Mouse (Mus musculus): ENCODE measurements around the gene Ccdc187. TPM values are rescaled to one million over a fixed set of nuclear protein-coding genes. Genes with fewer than 3 reads are reported as not detected.
A peak's percentile ranks its signal among the peaks of the same experiment; 100 is the strongest.

Gene Ccdc187
- polyA plus RNA-seq, 1 experiment: not detected

GRCm38 (mm10) chr2:26234253-26234652 lies 60.1 kb downstream of the Ccdc187 start:
- H3K4me1 ChIP-seq: peaks cover 39% of the 10 kb centered on the region
- no peak overlapping the region for H3K4me3 ChIP-seq (replicated peaks)
- peaks cover 10% of the 10 kb centered on the region for H3K36me3 ChIP-seq (replicated peaks; ENCODE audit: low read length)
- H3K27me3 ChIP-seq (replicated peaks): no peaks in the 10 kb centered on the region
- H3K9me3 ChIP-seq: no peaks in the 10 kb centered on the region
- TF ChIP-seq GATA1 (IDR thresholded peaks at IDR 0.05; ENCODE audit: borderline replicate concordance, low read length) (no peak), FLI1 (IDR thresholded peaks at IDR 0.05; ENCODE audit: low read length) (no peak)

GRCm38 (mm10) chr2:26231366-26231765 lies 63.0 kb downstream of the Ccdc187 start:
- no peaks in the 10 kb centered on the region for H3K27me3 ChIP-seq (replicated peaks)
- peak overlapping the region; percentile 13 for H3K4me3 ChIP-seq (replicated peaks)
- H3K4me1 ChIP-seq: peaks cover 33% of the 10 kb centered on the region
- peaks cover 23% of the 10 kb centered on the region for H3K36me3 ChIP-seq (replicated peaks; ENCODE audit: low read length)
- no peak for TF ChIP-seq FLI1 (IDR thresholded peaks at IDR 0.05; ENCODE audit: low read length)
- no peak for TF ChIP-seq GATA1 (IDR thresholded peaks at IDR 0.05; ENCODE audit: borderline replicate concordance, low read length)
- no peaks in the 10 kb centered on the region for H3K9me3 ChIP-seq

- Histone ChIP-seq H3K9me3 (no peaks in the 10 kb centered on the region), H3K27me3 (replicated peaks) (no peaks in the 10 kb centered on the region)
- TF ChIP-seq FLI1 (IDR thresholded peaks at IDR 0.05; ENCODE audit: low read length) (no peak), GATA1 (IDR thresholded peaks at IDR 0.05; ENCODE audit: borderline replicate concordance, low read length) (no peak)
Measured at GRCm38 (mm10) chr2:26230253-26230652, 64.1 kb downstream of the Ccdc187 start.

GRCm38 (mm10) chr2:26227788-26228187 lies 66.6 kb downstream of the Ccdc187 start:
- Histone ChIP-seq H3K9me3 (no peaks in the 10 kb centered on the region), H3K27me3 (replicated peaks) (no peaks in the 10 kb centered on the region), H3K4me3 (replicated peaks) (no peak overlapping the region), H3K36me3 (replicated peaks; ENCODE audit: low read length) (peaks cover 53% of the 10 kb centered on the region), H3K4me1 (peaks cover 22% of the 10 kb centered on the region)
- TF ChIP-seq FLI1 (IDR thresholded peaks at IDR 0.05; ENCODE audit: low read length): no peak
- no peak for TF ChIP-seq GATA1 (IDR thresholded peaks at IDR 0.05; ENCODE audit: borderline replicate concordance, low read length)

More at GRCm38 (mm10) chr2:26230253-26230652, 64.1 kb downstream of the Ccdc187 start:
- Histone ChIP-seq H3K4me3 (replicated peaks) (no peak overlapping the region), H3K4me1 (peaks cover 25% of the 10 kb centered on the region), H3K36me3 (replicated peaks; ENCODE audit: low read length) (peaks cover 33% of the 10 kb centered on the region)

GRCm38 (mm10) chr2:26225242-26225641 lies 69.1 kb downstream of the Ccdc187 start:
- Histone ChIP-seq H3K36me3 (replicated peaks; ENCODE audit: low read length) (peaks cover 73% of the 10 kb centered on the region), H3K27me3 (replicated peaks) (no peaks in the 10 kb centered on the region), H3K9me3 (no peaks in the 10 kb centered on the region), H3K4me3 (replicated peaks) (no peak overlapping the region), H3K4me1 (peaks cover 9% of the 10 kb centered on the region)
- TF ChIP-seq GATA1 (IDR thresholded peaks at IDR 0.05; ENCODE audit: borderline replicate concordance, low read length): no peak
- TF ChIP-seq FLI1 (IDR thresholded peaks at IDR 0.05; ENCODE audit: low read length): no peak

GRCm38 (mm10) chr2:26223961-26224360 lies 70.4 kb downstream of the Ccdc187 start:
- no peak for TF ChIP-seq GATA1 (IDR thresholded peaks at IDR 0.05; ENCODE audit: borderline replicate concordance, low read length)
- no peak for TF ChIP-seq FLI1 (IDR thresholded peaks at IDR 0.05; ENCODE audit: low read length)
- no peaks in the 10 kb centered on the region for H3K9me3 ChIP-seq
- peaks cover 86% of the 10 kb centered on the region for H3K36me3 ChIP-seq (replicated peaks; ENCODE audit: low read length)
- no peak overlapping the region for H3K4me3 ChIP-seq (replicated peaks)
- H3K4me1 ChIP-seq: peaks cover 9% of the 10 kb centered on the region; the same call in 1 of the 2 replicates
- H3K27me3 ChIP-seq (replicated peaks): no peaks in the 10 kb centered on the region

- no peak for TF ChIP-seq FLI1 (IDR thresholded peaks at IDR 0.05; ENCODE audit: low read length)
- no peak for TF ChIP-seq GATA1 (IDR thresholded peaks at IDR 0.05; ENCODE audit: borderline replicate concordance, low read length)
- Histone ChIP-seq H3K36me3 (replicated peaks; ENCODE audit: low read length) (peaks cover 92% of the 10 kb centered on the region), H3K4me1 (no peaks in the 10 kb centered on the region), H3K9me3 (peaks cover 14% of the 10 kb centered on the region), H3K27me3 (replicated peaks) (no peaks in the 10 kb centered on the region), H3K4me3 (replicated peaks) (no peak overlapping the region)
Measured at GRCm38 (mm10) chr2:26214526-26214925, 79.8 kb downstream of the Ccdc187 start.

GRCm38 (mm10) chr2:26209566-26209965 lies 84.8 kb downstream of the Ccdc187 start:
- H3K4me1 ChIP-seq: peaks cover 4% of the 10 kb centered on the region; the same call in 1 of the 2 replicates
- TF ChIP-seq GATA1 (IDR thresholded peaks at IDR 0.05; ENCODE audit: borderline replicate concordance, low read length) (no peak), FLI1 (IDR thresholded peaks at IDR 0.05; ENCODE audit: low read length) (no peak)
- no peak overlapping the region for H3K4me3 ChIP-seq (replicated peaks)
- H3K36me3 ChIP-seq (replicated peaks; ENCODE audit: low read length): peaks cover 50% of the 10 kb centered on the region
- H3K27me3 ChIP-seq (replicated peaks): peaks cover 36% of the 10 kb centered on the region
- peaks cover 24% of the 10 kb centered on the region for H3K9me3 ChIP-seq

GRCm38 (mm10) chr2:26208126-26208789 lies 86.1 kb downstream of the Ccdc187 start, which contains the start of gene Lhx3:
Gene Lhx3 (minus strand): TSS chr2:26208289.
- Histone ChIP-seq H3K27me3 (replicated peaks) (peaks cover 49% of the 10 kb centered on the region), H3K9me3 (peaks cover 27% of the 10 kb centered on the region), H3K4me1 (peaks cover 4% of the 10 kb centered on the region; the same call in 1 of the 2 replicates), H3K36me3 (replicated peaks; ENCODE audit: low read length) (peaks cover 38% of the 10 kb centered on the region), H3K4me3 (replicated peaks) (no peak within 1 kb of the TSS)
- TF ChIP-seq GATA1 (IDR thresholded peaks at IDR 0.05; ENCODE audit: borderline replicate concordance, low read length) (no peak), FLI1 (IDR thresholded peaks at IDR 0.05; ENCODE audit: low read length) (no peak)

GRCm38 (mm10) chr2:26207559-26207958 lies 86.8 kb downstream of the Ccdc187 start:
- peaks cover 32% of the 10 kb centered on the region for H3K36me3 ChIP-seq (replicated peaks; ENCODE audit: low read length)
- H3K27me3 ChIP-seq (replicated peaks): peaks cover 56% of the 10 kb centered on the region
- no peak overlapping the region for H3K4me3 ChIP-seq (replicated peaks)
- TF ChIP-seq GATA1 (IDR thresholded peaks at IDR 0.05; ENCODE audit: borderline replicate concordance, low read length) (no peak), FLI1 (IDR thresholded peaks at IDR 0.05; ENCODE audit: low read length) (no peak)
- H3K9me3 ChIP-seq: peaks cover 27% of the 10 kb centered on the region
- H3K4me1 ChIP-seq: peaks cover 4% of the 10 kb centered on the region; the same call in 1 of the 2 replicates

Measured in megakaryocyte, embryonic 14.5 days (primary cell).